ENCODE assay signal across 27 mouse cellular contexts in the genomic region with DNA sequence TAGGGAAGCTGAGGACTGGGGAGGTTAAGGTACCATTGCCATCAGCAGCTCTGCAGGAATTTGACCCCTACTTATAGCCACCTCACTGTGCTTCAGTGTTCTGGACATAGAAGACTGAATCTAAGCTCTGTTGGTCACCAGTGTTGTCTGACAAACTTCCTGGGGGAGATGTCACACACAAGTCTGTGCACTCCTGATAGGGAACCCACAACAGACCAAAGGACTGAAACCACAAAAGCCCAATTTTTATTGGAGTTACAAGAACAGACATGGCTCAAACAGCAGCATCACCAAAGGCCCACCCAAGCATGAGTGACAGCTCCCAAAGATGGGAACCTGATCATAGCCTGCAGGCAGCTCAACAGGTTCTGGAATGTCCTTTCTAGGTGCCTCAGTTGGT. TPM values are rescaled to one million over a fixed set of nuclear protein-coding genes. Genes with fewer than 3 reads are reported as not detected.
DNase-seq lines count a peak whose midpoint lies in the region; ATAC-seq and TF ChIP-seq lines count a peak whose summit lies in the region.
"Had no signal": no experiment of that assay in that cellular context is flagged by ENCODE, and none has a peak within 500 bp of the region (broad histone marks: within the 10 kb centered on the region; RNA-seq: fewer than 3 reads in every experiment).

No protein-coding gene starts in this region.

- no peak overlapping the region for H3K9ac ChIP-seq in liver, embryonic 13.5 days
- H3K9ac ChIP-seq in liver, postnatal 0 days (replicated peaks) = no peak overlapping the region
- H3K9ac ChIP-seq in CH12.LX (ENCODE audit: insufficient read depth, low read depth) (no peak overlapping the region), MEL (ENCODE audit: control insufficient read depth, low read depth, low read length, poor library complexity, severe bottlenecking) (no peak overlapping the region)
- H3K9ac ChIP-seq: embryonic facial prominence, embryonic 12.5 days; embryonic facial prominence, embryonic 15.5 days; forebrain, postnatal 0 days; heart, embryonic 12.5 days; heart, embryonic 15.5 days; hindbrain, embryonic 13.5 days; intestine, embryonic 15.5 days had no signal

- H3K27ac ChIP-seq in liver, embryonic 13.5 days = peak overlapping the region; percentile 39
- H3K27ac ChIP-seq in liver, postnatal 0 days (ENCODE audit: low read depth) = no peak overlapping the region
- H3K27ac ChIP-seq in CH12.LX (ENCODE audit: insufficient read depth, low read depth) (no peak overlapping the region), MEL (ENCODE audit: control insufficient read depth, low read depth, low read length) (peak overlapping the region; percentile 9; the same call in 1 of the 2 replicates)
- H3K27ac ChIP-seq: embryonic facial prominence, embryonic 12.5 days; embryonic facial prominence, embryonic 15.5 days; heart, embryonic 15.5 days; hindbrain, embryonic 10.5 days; hindbrain, embryonic 13.5 days; intestine, embryonic 15.5 days had no signal

- H3K36me3 ChIP-seq in liver, embryonic 13.5 days = peaks cover 45% of the 10 kb centered on the region
- peaks cover 37% of the 10 kb centered on the region for H3K36me3 ChIP-seq in liver, postnatal 0 days (replicated peaks; ENCODE audit: insufficient read depth, low read length)
- H3K36me3 ChIP-seq in CH12.LX (replicated peaks in 1 of 2; ENCODE audit: control insufficient read depth in 1 of 2, insufficient read depth in 1 of 2, low read length in 1 of 2) (peaks cover 31 to 41% of the 10 kb centered on the region in 2 experiments), MEL (ENCODE audit: control insufficient read depth in 1 of 2, insufficient read depth in 2 of 2, low read length in 2 of 2) (peaks cover 10 to 28% of the 10 kb centered on the region in 2 experiments)

- ATAC-seq in liver, embryonic 13.5 days (ENCODE audit: low read depth) = no peak
- no peak for ATAC-seq in liver, postnatal 0 days
- ATAC-seq: forebrain, embryonic 14.5 days; forebrain, postnatal 0 days; hindbrain, embryonic 16.5 days; intestine, embryonic 15.5 days; Patski had no signal

- intact Hi-C loops in gastrocnemius, postnatal 14 days (cut with DNase I; ENCODE audit: low total_unique reads) = no loop called here

- no peak for TF ChIP-seq POLR2A in CH12.LX (IDR thresholded peaks at IDR 0.05; ENCODE audit: low read depth, low read length)
- TF ChIP-seq POLR2A in MEL (IDR thresholded peaks at IDR 0.05; ENCODE audit: control insufficient read depth in 1 of 2, insufficient read depth in 1 of 2, low read depth in 1 of 2, low read length in 2 of 2, poor library complexity in 1 of 2) = 0 out of 4 replicates have a peak, but pooled peaks of 1 of the 2 experiments have one; percentile 1

- dilution Hi-C loops in CH12.LX (cut with MboI; ENCODE audit: extremely low pct_ligation_motif_present, extremely low pct_unique_long_range_greater_than_20kb, low sequenced_read_pairs) = no loop called here

- no peaks in the 10 kb centered on the region for H3K9me3 ChIP-seq in liver, embryonic 13.5 days (replicated peaks)
- H3K9me3 ChIP-seq in liver, postnatal 0 days (ENCODE audit: low read length) = no peaks in the 10 kb centered on the region
- H3K9me3 ChIP-seq in CH12.LX (replicated peaks; ENCODE audit: low read length) = no peaks in the 10 kb centered on the region
- no peaks in the 10 kb centered on the region for H3K9me3 ChIP-seq in MEL (replicated peaks; ENCODE audit: insufficient read depth, low read length)
- H3K9me3 ChIP-seq: embryonic facial prominence, embryonic 12.5 days; embryonic facial prominence, embryonic 15.5 days; heart, embryonic 12.5 days; heart, embryonic 15.5 days; hindbrain, embryonic 10.5 days; hindbrain, embryonic 13.5 days; intestine, embryonic 15.5 days had no signal

- H3K4me1 ChIP-seq in liver, embryonic 13.5 days (replicated peaks) = peaks cover 60% of the 10 kb centered on the region
- H3K4me1 ChIP-seq in liver, postnatal 0 days (ENCODE audit: insufficient read depth) = peaks cover 21% of the 10 kb centered on the region
- H3K4me1 ChIP-seq in CH12.LX (ENCODE audit: control insufficient read depth in 1 of 2, insufficient read depth in 2 of 2) (peaks cover 12 to 20% of the 10 kb centered on the region in 2 experiments), MEL (ENCODE audit: control insufficient read depth in 1 of 2, insufficient read depth in 2 of 2, low read length in 2 of 2) (peaks cover 6 to 30% of the 10 kb centered on the region in 2 experiments)

- no peak for TF ChIP-seq CTCF in liver, postnatal 0 days (IDR thresholded peaks at IDR 0.05; ENCODE audit: low read depth)
- no peak for TF ChIP-seq CTCF in CH12.LX (conservative IDR thresholded peaks at IDR 0.05 in 1 of 2, IDR thresholded peaks at IDR 0.05 in 1 of 2; ENCODE audit: low read depth in 2 of 2, low read length in 2 of 2)
- TF ChIP-seq CTCF in MEL (IDR thresholded peaks at IDR 0.05 in 2 of 3, conservative IDR thresholded peaks at IDR 0.05 in 1 of 3; ENCODE audit: control insufficient read depth in 1 of 3, insufficient read depth in 1 of 3, low read depth in 2 of 3, low read length in 3 of 3, poor library complexity in 1 of 3, severe bottlenecking in 1 of 3) = no peak

- no peak overlapping the region for H3K4me2 ChIP-seq in liver, embryonic 13.5 days
- H3K4me2 ChIP-seq in liver, postnatal 0 days (ENCODE audit: low read depth, low read length) = no peak overlapping the region
- H3K4me2 ChIP-seq in CH12.LX (ENCODE audit: insufficient read depth, low read depth, poor library complexity, severe bottlenecking) = no peak overlapping the region
- H3K4me2 ChIP-seq: embryonic facial prominence, embryonic 12.5 days; embryonic facial prominence, embryonic 15.5 days; heart, embryonic 12.5 days; heart, embryonic 15.5 days; hindbrain, embryonic 13.5 days; intestine, embryonic 15.5 days had no signal

- H3K4me3 ChIP-seq in liver, embryonic 13.5 days (replicated peaks) = no peak overlapping the region
- H3K4me3 ChIP-seq in liver, postnatal 0 days (ENCODE audit: low read depth, low read length) = no peak overlapping the region
- H3K4me3 ChIP-seq in CH12.LX (replicated peaks in 1 of 3; ENCODE audit: low read depth in 2 of 3, low read length in 2 of 3, poor library complexity in 1 of 3) (no peak overlapping the region), MEL (ENCODE audit: control insufficient read depth in 1 of 2, insufficient read depth in 1 of 2, low read depth in 2 of 2, low read length in 2 of 2) (no peak overlapping the region)
- H3K4me3 ChIP-seq: embryonic facial prominence, embryonic 12.5 days; embryonic facial prominence, embryonic 15.5 days; heart, embryonic 12.5 days; heart, embryonic 15.5 days; hindbrain, embryonic 10.5 days; hindbrain, embryonic 13.5 days; intestine, embryonic 15.5 days had no signal

- DNase-seq in liver, embryonic 13.5 days = no peak
- DNase-seq in liver, postnatal 0 days = no peak
- no peak for DNase-seq in CH12.LX (ENCODE audit: extremely low read depth)
- peak; percentile 73 for DNase-seq in MEL (ENCODE audit: low read depth, low spot score)
- no peak for DNase-seq in right cerebral cortex, postnatal 10 days (ENCODE audit: low spot score in 2 of 2)
- DNase-seq in gastrocnemius, postnatal 14 days = no peak
- DNase-seq: adrenal gland, postnatal 10 days; adrenal gland, postnatal 36 days; cerebellum, adult 18-20 months; cerebellum, adult 9-10 months; cerebellum, postnatal 14 days; forebrain, postnatal 0 days; gastrocnemius, postnatal 36 days; heart, postnatal 10 days; heart, postnatal 36 days had no signal

- peaks cover 29% of the 10 kb centered on the region for H3K27me3 ChIP-seq in liver, embryonic 13.5 days
- H3K27me3 ChIP-seq in liver, postnatal 0 days (ENCODE audit: insufficient read depth, low read length) = peaks cover 27% of the 10 kb centered on the region
- H3K27me3 ChIP-seq in CH12.LX (replicated peaks) (peaks cover 15% of the 10 kb centered on the region), MEL (ENCODE audit: control insufficient read depth in 1 of 2, insufficient read depth in 2 of 2, low read length in 2 of 2) (no peaks in the 10 kb centered on the region)
- H3K27me3 ChIP-seq: Patski had no signal

- no peaks in the 10 kb centered on the region for H3K79me2 ChIP-seq in CH12.LX (replicated peaks; ENCODE audit: control insufficient read depth, extremely low read depth, insufficient read depth, poor library complexity, severe bottlenecking)
- peaks cover 6% of the 10 kb centered on the region for H3K79me2 ChIP-seq in MEL (ENCODE audit: control insufficient read depth, insufficient read depth, low read length, poor library complexity)

- TF ChIP-seq RAD21 in CH12.LX (IDR thresholded peaks at IDR 0.05; ENCODE audit: low read depth, low read length) (no peak), MEL (IDR thresholded peaks at IDR 0.05; ENCODE audit: low read depth, low read length) (no peak)

- in situ Hi-C loops in CH12.LX (cut with MboI; ENCODE audit: low pct_ligation_motif_present, low pct_unique_long_range_greater_than_20kb, low sequenced_read_pairs) = loop anchor here (5.0 kb wide), 1 partner anchor 50 kb away; no protein-coding TSS in a partner anchor

- no peak for TF ChIP-seq EP300 in liver, postnatal 0 days (IDR thresholded peaks at IDR 0.05; ENCODE audit: low read depth)
- TF ChIP-seq EP300 in CH12.LX (IDR thresholded peaks at IDR 0.05; ENCODE audit: low read length) (no peak), MEL (IDR thresholded peaks at IDR 0.05; ENCODE audit: low read depth in 1 of 2, low read length in 2 of 2) (peak; percentile 58 to 74)

RNA-seq across cellular contexts. Expression of a gene that starts 1.9 kb away (rescaled TPM):
- polyA plus RNA-seq in liver, embryonic 13.5 days (2015; fragmentation: Nextera tagmentation; extraction: Ambion mirVana) = 14.3 and 15.1 TPM in 2 replicates
- 14.9 TPM in 2 replicates for polyA plus RNA-seq in liver, postnatal 0 days (2015; fragmentation: Nextera tagmentation; extraction: Ambion mirVana)
- total RNA-seq in CH12.LX (2012; rRNA removed) (8.8 and 10.0 TPM in 2 replicates), CH12.LX (2014; rRNA removed) (2.6 and 3.3 TPM in 2 replicates), MEL (2012; rRNA removed) (41.1 and 43.9 TPM in 2 replicates)
- polyA plus RNA-seq in CH12.LX (2012; ENCODE audit: insufficient read length, low read depth) (10.2 and 12.5 TPM in 2 replicates), MEL (2012; ENCODE audit: insufficient read depth in 1 of 2, insufficient read length in 2 of 2, low read depth in 1 of 2, low replicate concordance in 2 of 2, missing spikeins in 1 of 2) (10 to 100 TPM in 1 of 2 experiments, not detected in 1; 89.0 TPM)
- 10 to 100 TPM in 1 of 2 experiments, 1 to 10 TPM in 1; 8.4 to 12.0 TPM for total RNA-seq in gastrocnemius, postnatal 14 days (2021)

RNA-seq across cellular contexts. Expression of a gene that starts 9.1 kb away (rescaled TPM):
- 0.42 and 0.50 TPM in 2 replicates for polyA plus RNA-seq in liver, embryonic 13.5 days (2015; fragmentation: Nextera tagmentation; extraction: Ambion mirVana)
- polyA plus RNA-seq in liver, postnatal 0 days (2015; fragmentation: Nextera tagmentation; extraction: Ambion mirVana) = 0.58 and 0.66 TPM in 2 replicates
- total RNA-seq in CH12.LX (2012; rRNA removed) = 6.5 and 9.1 TPM in 2 replicates
- total RNA-seq in CH12.LX (2014; rRNA removed) = 2.1 and 3.0 TPM in 2 replicates
- polyA plus RNA-seq in CH12.LX (2012; ENCODE audit: insufficient read length, low read depth) = 6.3 and 7.5 TPM in 2 replicates
- 0.23 TPM in 1 of 2 replicates, not detected in the other for total RNA-seq in MEL (2012; rRNA removed)
- polyA plus RNA-seq in MEL (2012; ENCODE audit: insufficient read depth in 1 of 2, insufficient read length in 2 of 2, low read depth in 1 of 2, low replicate concordance in 2 of 2, missing spikeins in 1 of 2) = 1 to 10 TPM in 1 of 2 experiments, not detected in 1; 1.3 TPM
- total RNA-seq in gastrocnemius, postnatal 14 days (2021) = under 1 TPM in 1 of 2 experiments, not detected in 1; 0.25 TPM
- total RNA-seq: gastrocnemius, adult 8-10 months; granulocyte monocyte progenitor cell, adult 5-6 weeks had no signal

RNA-seq across cellular contexts. Expression of a gene that starts 31.7 kb away (rescaled TPM):
- polyA plus RNA-seq in liver, embryonic 13.5 days (2015; fragmentation: Nextera tagmentation; extraction: Ambion mirVana) = 11.8 and 14.3 TPM in 2 replicates
- polyA plus RNA-seq in liver, postnatal 0 days (2015; fragmentation: Nextera tagmentation; extraction: Ambion mirVana) = 14.4 and 14.9 TPM in 2 replicates
- total RNA-seq in CH12.LX (2012; rRNA removed) (16.8 and 17.0 TPM in 2 replicates), CH12.LX (2014; rRNA removed) (11.6 and 15.0 TPM in 2 replicates), MEL (2012; rRNA removed) (35.9 TPM in 2 replicates)
- polyA plus RNA-seq in CH12.LX (2012; ENCODE audit: insufficient read length, low read depth) (16.0 and 20.6 TPM in 2 replicates), MEL (2012; ENCODE audit: insufficient read depth in 1 of 2, insufficient read length in 2 of 2, low read depth in 1 of 2, low replicate concordance in 2 of 2, missing spikeins in 1 of 2) (10 to 100 TPM in 1 of 2 experiments, not detected in 1; 55.7 TPM)
- 10 to 100 TPM; 17.8 to 20.2 TPM for total RNA-seq in gastrocnemius, postnatal 14 days (2021)

RNA-seq across cellular contexts. Expression of a gene that starts 32.0 kb away (rescaled TPM):
- 312 and 331 TPM in 2 replicates for polyA plus RNA-seq in liver, embryonic 13.5 days (2015; fragmentation: Nextera tagmentation; extraction: Ambion mirVana)
- 146 and 157 TPM in 2 replicates for polyA plus RNA-seq in liver, postnatal 0 days (2015; fragmentation: Nextera tagmentation; extraction: Ambion mirVana)
- total RNA-seq in CH12.LX (2012; rRNA removed) (399 and 425 TPM in 2 replicates), CH12.LX (2014; rRNA removed) (418 and 428 TPM in 2 replicates), MEL (2012; rRNA removed) (435 and 452 TPM in 2 replicates)
- polyA plus RNA-seq in CH12.LX (2012; ENCODE audit: insufficient read length, low read depth) (1,159 and 1,267 TPM in 2 replicates), MEL (2012; ENCODE audit: insufficient read depth in 1 of 2, insufficient read length in 2 of 2, low read depth in 1 of 2, low replicate concordance in 2 of 2, missing spikeins in 1 of 2) (1,000 to 10,000 TPM in 1 of 2 experiments, 100 to 1,000 TPM in 1; 570 to 1,336 TPM)
- total RNA-seq in gastrocnemius, postnatal 14 days (2021) = 10 to 100 TPM; 87.0 to 90.4 TPM

Comparison
In these comparisons a context has a peak if more than half of its experiments do, and no peak if none do; other contexts are left out.
1. H3K27ac ChIP-seq: peak in liver, embryonic 13.5 days (single experiment) and MEL (single experiment); none in liver, postnatal 0 days (single experiment) and CH12.LX (single experiment).